Mouse (Mus musculus): ENCODE measurements at regions not wholly inside any gene's neighbourhood (a gene's known extent, or its start where the extent isn't known, plus 50 kb on each side); places are given as distances from the start of the nearest gene placed in this dataset.

DNA sequence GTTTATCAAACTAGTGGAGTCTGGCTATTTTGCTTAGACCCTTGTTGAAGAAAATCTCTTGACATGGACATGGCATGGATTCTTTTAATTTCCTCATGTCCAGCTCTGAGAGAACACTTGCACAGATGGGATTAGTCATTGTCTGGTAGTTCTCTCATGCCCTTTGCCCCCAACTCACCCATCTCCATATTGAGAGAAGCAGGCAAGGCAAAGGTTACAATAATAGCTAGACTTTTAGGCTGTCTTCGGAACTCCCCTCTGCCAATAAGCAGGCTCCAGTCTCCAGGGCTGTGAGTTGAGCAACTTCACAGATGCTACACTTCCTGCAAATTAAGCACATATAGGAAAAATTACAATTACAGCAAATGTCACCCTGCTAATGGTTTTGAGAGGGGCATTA is 558.0 kb upstream of the Alcam start:
- no peak for DNase-seq (ENCODE audit: low read depth, low spot score)

GRCm38 (mm10) chr16:52988852-52989397 is 535.1 kb upstream of the Alcam start:
- no peak for DNase-seq (ENCODE audit: low read depth, low spot score)

DNA sequence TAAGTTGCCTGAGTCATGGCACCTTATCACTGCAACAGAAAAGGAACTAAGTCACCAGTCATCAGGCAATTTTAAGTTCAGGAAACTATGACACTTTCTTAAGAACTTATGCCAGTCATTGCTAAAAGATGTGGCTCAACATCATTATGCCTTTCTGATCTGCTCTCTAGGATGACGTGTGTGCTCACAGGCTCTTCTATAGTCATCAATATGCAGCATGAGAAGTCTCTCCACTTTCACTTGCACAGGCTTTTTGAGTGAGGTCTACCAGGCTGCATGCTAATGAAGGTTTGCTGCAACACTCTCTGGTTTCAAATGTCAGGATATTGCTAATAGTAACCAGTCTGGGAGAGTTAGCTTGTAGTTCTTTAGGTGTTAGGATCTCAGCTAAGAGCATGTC is 530.5 kb upstream of the Alcam start:
- DNase-seq (ENCODE audit: low read depth, low spot score), result no peak

DNA sequence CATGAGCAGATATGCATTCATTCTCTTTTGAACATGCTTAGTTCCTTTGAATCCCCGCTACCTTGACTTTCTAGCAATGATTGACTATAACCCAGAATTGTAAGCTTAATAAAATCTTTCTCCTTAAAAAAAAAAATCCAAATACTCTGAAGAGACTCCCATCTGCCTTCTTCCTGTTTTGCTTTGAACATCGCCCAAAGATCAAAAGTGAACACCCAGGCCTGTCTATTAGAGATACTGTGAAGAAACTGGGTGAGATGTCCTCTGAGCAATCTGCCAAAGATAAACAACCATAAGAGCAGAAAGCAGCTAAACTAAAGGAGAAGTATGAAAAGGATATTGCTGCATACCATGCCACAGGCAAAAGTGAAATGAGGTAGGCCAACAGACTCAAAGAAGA is 527.1 kb upstream of the Alcam start:
- no peak for DNase-seq (ENCODE audit: low read depth, low spot score)

- DNase-seq (ENCODE audit: low read depth, low spot score), result peak; percentile 43
Observed at GRCm38 (mm10) chr16:52972811-52973210, 518.9 kb upstream of the Alcam start.

DNA sequence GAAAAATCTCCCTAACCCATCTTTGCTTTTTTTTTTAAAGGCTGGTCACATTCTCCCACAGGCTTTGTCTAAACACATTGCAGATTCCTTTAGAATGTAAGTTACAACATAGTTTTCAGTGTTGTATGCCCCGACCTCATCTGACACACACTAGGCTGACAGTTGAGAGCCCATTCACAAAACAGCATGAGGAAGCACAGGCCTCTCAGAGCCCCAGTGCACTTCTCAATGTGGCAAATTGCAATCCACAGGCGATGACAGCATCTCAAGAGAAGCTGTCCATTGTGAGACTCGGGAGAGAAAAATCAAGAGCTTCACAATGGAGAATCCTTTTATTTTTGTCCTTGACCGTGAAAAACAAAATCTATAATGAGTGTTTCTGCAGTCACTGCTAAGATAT is 493.8 kb upstream of the Alcam start:
- no peak for DNase-seq (ENCODE audit: low read depth, low spot score)

DNA sequence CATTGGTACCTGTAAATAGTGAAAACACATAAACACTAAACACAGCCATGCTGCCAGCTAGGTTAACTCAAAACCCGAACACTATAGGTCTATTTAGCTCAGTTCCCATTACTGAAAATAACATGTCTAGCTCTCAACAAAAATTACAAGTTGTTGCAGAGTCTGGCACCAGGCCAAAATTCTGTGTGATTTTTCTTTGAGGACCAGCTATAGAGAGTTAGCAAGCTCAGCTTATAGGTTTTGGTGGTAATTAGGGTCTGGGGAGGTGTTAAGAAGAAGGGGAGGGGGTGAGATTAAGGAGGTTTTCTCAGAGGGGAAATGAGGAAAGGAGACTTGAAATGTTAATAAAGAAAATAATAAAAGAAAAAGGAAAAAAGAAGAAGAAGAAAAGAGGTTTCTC is 480.9 kb upstream of the Alcam start:
- DNase-seq (ENCODE audit: low read depth, low spot score), result no peak

DNA sequence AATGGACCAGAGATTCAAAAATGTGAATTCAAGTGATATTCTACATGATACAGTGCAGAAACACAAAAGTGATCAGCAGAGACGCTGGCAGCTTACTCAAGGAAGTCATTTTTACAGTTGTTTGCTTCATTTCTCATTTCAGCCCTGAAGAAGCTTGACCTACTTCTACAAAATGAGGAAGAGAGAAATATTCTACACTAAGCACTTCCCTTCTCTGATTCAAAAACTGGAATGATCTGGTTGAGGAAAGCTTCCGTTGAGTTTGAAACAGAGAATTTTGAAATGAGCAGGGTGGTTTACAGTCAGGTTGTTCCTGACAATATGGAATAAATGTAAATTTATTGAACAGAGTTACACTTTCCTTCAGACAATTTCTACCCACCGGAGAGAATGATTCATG is 478.1 kb upstream of the Alcam start:
- DNase-seq (ENCODE audit: low read depth, low spot score), result no peak

GRCm38 (mm10) chr16:52892467-52893255 is 438.8 kb upstream of the Alcam start:
- peak; percentile 28 for DNase-seq (ENCODE audit: low read depth, low spot score)

- peak; percentile 28 for DNase-seq (ENCODE audit: low read depth, low spot score)
Observed at GRCm38 (mm10) chr16:52879463-52880114, 425.7 kb upstream of the Alcam start.

GRCm38 (mm10) chr16:52867833-52868232 is 414.0 kb upstream of the Alcam start:
- DNase-seq (ENCODE audit: low read depth, low spot score), result no peak

DNA sequence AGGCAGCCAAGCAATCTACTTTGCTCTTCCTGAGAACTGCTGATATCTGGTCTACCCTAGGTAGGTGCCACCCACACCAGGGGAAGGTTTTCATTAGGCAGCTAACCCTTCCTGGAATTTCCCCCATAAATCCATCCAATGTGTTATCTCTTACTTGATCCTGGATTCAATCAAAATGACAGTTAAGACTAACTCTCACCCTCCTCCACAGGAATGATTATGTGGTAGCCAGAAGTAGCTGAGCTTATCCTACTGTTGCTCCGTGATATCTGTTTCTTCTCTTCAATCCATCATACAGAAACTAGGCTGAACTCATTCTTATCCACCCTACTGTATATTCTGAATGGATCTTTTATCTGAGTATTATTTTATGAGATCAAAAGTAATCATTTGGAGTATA is 409.7 kb upstream of the Alcam start:
- no peak for DNase-seq (ENCODE audit: low read depth, low spot score)

DNA sequence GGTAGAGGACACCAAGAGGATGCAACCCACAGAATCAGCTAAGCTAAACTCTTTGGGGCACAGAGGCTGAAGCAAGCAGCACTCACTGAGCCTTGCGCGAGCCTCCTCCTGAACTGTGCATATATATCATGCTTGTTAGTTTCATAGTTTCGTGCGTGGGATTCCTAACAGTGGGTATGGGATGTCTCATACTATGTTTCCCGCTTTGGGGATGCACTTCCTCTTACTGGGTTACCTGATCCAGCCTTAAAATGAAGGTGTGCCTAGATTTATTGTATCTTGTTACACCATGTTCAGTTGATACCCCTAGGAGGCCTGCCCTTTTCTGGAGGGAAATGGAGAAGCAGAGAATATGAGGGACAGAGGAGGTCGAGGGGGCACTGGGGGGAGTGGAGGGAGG is 407.4 kb upstream of the Alcam start:
- no peak for DNase-seq (ENCODE audit: low read depth, low spot score)

- DNase-seq (ENCODE audit: low read depth, low spot score), result no peak
Observed at GRCm38 (mm10) chr16:52858441-52859209, 404.8 kb upstream of the Alcam start.

DNA sequence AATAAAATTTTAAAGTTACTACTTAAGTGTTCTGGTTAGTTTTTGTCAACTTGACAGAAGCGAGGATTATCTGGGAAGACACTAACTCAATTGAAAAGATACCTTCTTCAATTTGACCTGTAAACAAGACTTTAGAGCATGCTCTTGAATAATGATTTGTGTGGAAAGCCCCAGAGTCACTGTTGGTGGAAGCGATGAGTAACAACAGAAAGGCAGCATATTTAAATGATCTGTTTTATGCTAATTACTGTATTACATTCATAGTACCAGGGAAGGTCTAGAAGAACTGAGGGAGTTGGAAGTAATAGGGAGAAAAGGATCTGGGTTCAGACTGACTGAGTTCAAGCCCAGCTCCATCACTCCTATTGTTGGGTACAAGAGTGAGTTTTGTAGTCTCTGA is 397.3 kb upstream of the Alcam start:
- DNase-seq (ENCODE audit: low read depth, low spot score), result no peak

DNA sequence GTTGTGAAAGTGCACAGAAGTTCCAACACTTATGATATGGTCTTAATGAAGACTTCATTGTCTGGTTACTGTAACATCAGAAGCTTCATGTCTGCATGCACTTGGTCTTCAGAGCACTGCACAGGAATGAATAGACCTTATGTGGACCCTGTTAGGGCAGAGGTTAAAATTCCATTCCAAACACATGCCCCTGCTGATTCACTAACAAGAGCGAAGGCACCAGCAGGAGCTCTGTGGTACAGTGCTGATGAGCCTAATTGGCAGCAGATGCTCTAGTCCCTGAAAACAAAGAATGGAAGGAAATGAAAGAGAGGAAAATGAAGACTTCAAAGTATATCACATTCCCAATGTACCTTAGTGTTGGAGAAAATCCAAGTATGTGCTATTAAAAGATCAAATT is 365.1 kb upstream of the Alcam start:
- DNase-seq (ENCODE audit: low read depth, low spot score), result no peak

GRCm38 (mm10) chr16:52811219-52811618 is 357.3 kb upstream of the Alcam start:
- DNase-seq (ENCODE audit: low read depth, low spot score), result no peak

- DNase-seq (ENCODE audit: low read depth, low spot score), result no peak
Observed at GRCm38 (mm10) chr16:52804365-52804764, 350.5 kb upstream of the Alcam start.

GRCm38 (mm10) chr16:52799715-52800392 is 346.0 kb upstream of the Alcam start:
- DNase-seq (ENCODE audit: low read depth, low spot score), result no peak

GRCm38 (mm10) chr16:52795184-52795583 is 341.3 kb upstream of the Alcam start:
- DNase-seq (ENCODE audit: low read depth, low spot score), result no peak

GRCm38 (mm10) chr16:52789946-52790345 is 336.1 kb upstream of the Alcam start:
- DNase-seq (ENCODE audit: low read depth, low spot score), result no peak

- DNase-seq (ENCODE audit: low read depth, low spot score), result no peak
Observed at GRCm38 (mm10) chr16:52747744-52748143, 293.9 kb upstream of the Alcam start.
